Mouse (Mus musculus): ENCODE results near the gene Bmpr1b. TPM values are rescaled to one million over a fixed set of nuclear protein-coding genes. Genes with fewer than 3 reads are reported as not detected.
"Not testable (repeated sequence)": the region's sequence is repeated elsewhere in the genome, so short reads cannot be mapped to it uniquely, and the experiment has no call there.

The Bmpr1b gene
- total RNA-seq (2022) = 10 to 100 TPM; 19.7 to 21.1 (median 20.3) TPM

DNA sequence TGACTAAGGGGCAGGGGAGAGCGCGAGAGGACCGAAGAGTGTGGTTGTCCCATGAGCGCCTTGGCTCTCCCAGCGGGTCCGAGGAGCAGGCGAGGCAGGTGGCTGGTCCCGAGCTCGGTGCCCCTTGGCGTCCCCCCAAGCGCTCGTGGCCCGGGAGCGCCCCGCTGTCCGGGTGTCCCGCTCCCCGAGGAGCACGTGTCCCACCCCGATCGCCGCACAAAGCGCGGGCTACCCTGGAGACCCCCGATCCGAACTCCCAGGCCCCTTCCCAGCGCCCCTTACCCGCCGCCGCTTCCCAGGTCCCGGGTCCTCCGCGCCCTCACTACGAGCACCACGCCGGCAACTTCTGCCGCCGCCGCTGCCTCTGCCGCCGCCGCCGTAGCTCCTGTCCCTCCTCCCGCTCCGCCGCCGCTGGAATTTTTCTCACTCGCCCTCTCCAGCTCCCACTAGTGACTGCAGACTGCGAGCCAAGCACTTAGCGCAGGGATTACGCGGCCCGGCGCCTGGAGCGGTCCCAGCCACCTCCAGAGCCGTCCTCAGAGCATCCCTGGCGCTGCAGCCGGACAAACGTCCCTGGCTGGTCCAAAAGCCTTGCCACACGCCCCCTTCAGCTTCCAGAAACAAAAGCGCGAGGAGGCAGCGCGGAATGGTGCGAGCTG lies at the start of gene Bmpr1b:
TSS of gene Bmpr1b (minus strand) at position 563 of the 659 bp plus-strand sequence.
- DNase-seq (ENCODE audit: low spot score in 2 of 2) = peak; percentile 36 to 42

GRCm38 (mm10) chr3:142212821-142213220 lies 43.6 kb upstream of the Bmpr1b start:
- no peak for DNase-seq (ENCODE audit: low spot score in 2 of 2)

DNA sequence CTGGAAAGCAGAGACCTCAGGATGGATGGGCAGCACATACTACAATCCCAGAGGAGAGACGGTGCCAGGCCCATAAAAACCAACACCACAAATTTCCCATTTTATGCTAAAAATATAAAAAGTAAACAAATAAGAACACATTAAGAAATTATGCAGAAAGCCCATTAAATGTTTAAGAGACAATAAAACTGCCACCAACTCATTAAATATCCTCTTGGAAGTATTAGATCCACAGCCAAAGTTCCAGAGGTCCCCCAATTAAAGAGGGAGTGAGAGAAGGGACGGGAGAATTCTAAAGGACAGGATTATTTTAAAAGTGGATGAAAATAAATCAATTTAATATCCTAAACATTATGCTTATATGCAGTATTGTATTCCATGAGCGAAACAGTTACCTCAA lies 43.0 kb upstream of the Bmpr1b start:
- no peak for DNase-seq (ENCODE audit: low spot score in 2 of 2)

GRCm38 (mm10) chr3:142209981-142210380 lies 40.8 kb upstream of the Bmpr1b start:
- DNase-seq (ENCODE audit: low spot score in 2 of 2) = no peak

DNA sequence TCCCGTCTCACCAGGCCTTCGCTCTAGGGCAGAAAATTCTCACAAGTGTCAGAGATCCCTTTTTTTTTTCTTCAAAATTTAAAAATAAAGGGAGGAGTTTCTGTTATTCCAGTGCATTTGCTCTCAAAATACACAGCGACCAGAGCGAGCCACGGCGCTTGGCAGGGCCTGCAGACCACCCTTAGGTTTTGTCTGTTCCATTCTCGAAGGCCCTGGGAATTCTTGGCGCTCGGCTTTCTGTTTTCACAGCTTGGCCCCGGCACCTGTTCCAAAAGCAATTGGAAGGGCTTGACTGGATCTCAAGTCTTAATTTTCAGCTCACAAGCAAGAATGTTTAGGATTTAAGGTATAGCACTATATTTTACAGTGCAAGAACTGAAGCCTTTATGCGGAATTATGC lies 39.8 kb upstream of the Bmpr1b start:
- no peak for DNase-seq (ENCODE audit: low spot score in 2 of 2)

DNA sequence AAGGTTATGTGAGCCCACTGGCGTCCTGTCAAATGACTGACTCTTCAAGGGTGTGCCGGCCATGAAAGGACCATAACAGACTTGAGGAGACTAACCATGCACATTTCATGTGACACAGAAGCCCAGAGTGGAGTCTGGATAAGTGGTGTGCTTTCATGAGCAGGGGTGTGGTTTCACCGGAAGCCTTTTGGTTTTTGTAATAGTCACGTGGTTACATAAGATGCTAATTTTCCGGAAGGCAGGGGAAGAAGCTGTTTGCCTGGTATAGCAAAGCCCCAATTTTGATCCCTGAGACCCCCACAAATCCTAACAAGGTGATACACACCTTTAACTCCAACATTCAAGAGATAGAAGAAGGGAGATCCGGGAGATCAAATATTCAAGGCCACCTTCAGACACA lies 38.3 kb upstream of the Bmpr1b start:
- no peak for DNase-seq (ENCODE audit: low spot score in 2 of 2)

GRCm38 (mm10) chr3:142206316-142206715 lies 37.1 kb upstream of the Bmpr1b start:
- DNase-seq (ENCODE audit: low spot score in 2 of 2) = no peak

DNA sequence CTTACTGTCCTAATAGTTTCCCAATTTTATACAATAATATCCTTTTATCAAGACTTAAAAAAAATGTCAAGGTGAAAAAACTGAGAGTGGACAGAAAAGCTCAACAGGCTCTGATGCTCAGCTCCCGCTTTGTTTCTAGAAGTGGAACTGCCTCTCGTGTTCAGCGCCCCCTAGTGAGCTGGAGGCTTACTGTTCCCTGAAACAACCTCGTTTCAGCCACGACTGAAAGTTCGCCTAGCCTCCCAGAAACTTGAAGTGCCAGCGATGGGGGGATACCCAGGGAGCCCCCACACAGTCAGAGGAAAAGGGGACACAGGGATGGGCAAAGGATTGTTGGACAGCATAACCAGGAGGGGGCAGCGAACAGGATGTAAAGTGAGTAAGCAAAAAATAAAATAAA lies 26.9 kb upstream of the Bmpr1b start:
- no peak for DNase-seq (ENCODE audit: low spot score in 2 of 2)

DNA sequence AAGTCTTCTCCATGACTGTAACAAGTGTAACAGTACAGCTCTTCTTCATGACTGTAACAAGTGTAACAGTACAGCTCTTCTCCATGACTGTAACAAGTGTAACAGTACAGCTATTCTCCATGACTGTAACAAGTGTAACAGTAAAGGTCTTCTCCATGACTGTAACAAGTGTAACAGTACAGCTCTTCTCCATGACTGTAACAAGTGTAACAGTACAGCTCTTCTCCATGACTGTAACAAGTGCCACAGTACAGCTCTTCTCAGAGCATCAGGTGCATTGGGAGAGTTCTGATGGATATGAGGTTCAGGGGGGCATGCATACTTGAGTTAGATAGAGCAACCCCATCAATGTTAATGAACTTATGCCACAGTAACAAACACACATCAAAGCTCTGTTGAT lies 22.4 kb upstream of the Bmpr1b start:
- not testable (repeated sequence) for DNase-seq (ENCODE audit: low spot score in 2 of 2)

GRCm38 (mm10) chr3:142186551-142186950 lies 17.3 kb upstream of the Bmpr1b start:
- DNase-seq (ENCODE audit: low spot score in 2 of 2) = no peak

- peak in 1 of 2 experiments; percentile 28 for DNase-seq (ENCODE audit: low spot score in 2 of 2)
Measured at GRCm38 (mm10) chr3:142173996-142174395, 4.8 kb upstream of the Bmpr1b start.

- DNase-seq (ENCODE audit: low spot score in 2 of 2) = no peak
Measured at GRCm38 (mm10) chr3:142168251-142168862, 868 bp downstream of the Bmpr1b start.

- DNase-seq (ENCODE audit: low spot score in 2 of 2) = no peak
Measured at GRCm38 (mm10) chr3:142164981-142165380, 4.2 kb downstream of the Bmpr1b start.

DNA sequence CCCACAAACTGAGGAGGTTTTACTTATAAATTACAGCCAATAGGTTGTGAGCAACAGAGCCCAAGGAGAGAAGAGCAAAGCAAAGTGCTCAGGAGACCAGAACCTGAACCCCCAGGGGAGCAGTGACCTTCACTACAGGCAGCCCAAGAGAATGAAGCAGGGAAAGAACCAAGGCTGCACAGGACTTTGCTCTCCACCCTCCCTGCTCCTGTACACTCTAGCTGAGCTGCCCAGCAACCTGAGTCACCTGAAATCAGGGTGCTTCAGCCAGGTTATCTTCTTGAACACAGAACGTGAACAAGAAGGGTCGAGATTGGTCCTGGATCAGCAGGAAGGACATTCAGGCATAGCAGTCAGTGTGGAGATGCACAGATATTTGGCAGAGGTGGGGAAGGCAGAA lies 5.3 kb downstream of the Bmpr1b start:
- DNase-seq (ENCODE audit: low spot score in 2 of 2) = no peak

DNA sequence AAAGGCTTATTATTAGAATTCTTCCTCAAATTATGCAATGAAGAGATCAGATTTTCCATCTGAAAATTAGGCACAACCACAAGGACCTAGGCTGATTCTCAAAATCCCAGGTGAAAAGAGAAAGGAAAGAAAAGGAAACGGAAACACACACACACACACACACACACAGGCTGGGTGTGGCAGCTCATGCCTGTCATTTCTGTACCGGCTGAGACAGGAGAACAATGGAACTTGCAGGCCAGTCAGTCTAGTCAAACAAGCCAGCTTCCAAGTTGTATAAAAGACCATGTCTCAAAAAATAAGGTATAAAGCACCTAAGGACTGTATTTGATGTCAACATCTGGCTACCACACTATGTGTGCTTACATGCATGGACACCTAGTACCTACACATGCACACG lies 7.8 kb downstream of the Bmpr1b start:
- DNase-seq (ENCODE audit: low spot score in 2 of 2) = no peak

GRCm38 (mm10) chr3:142151980-142152379 lies 17.2 kb downstream of the Bmpr1b start:
- no peak for DNase-seq (ENCODE audit: low spot score in 2 of 2)

DNA sequence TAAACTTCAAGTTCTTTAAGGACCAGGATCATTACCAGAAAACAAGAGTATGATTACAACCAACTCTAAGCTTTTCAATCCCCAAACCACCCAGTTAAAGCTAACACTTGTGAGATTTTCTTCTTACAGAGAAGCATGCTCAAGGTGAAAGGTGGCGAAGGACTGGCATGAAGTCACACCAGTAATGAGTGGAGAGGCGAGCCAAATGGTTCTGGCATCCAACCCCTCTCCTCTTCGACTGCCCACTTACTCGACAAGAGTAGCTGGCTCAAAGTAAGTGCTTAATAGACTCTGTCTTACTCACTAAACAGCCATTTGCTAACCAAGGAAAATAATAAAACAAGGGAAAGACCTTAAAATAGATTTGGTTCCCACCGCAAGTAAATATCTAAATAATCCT lies 30.4 kb downstream of the Bmpr1b start:
- DNase-seq (ENCODE audit: low spot score in 2 of 2) = no peak

DNA sequence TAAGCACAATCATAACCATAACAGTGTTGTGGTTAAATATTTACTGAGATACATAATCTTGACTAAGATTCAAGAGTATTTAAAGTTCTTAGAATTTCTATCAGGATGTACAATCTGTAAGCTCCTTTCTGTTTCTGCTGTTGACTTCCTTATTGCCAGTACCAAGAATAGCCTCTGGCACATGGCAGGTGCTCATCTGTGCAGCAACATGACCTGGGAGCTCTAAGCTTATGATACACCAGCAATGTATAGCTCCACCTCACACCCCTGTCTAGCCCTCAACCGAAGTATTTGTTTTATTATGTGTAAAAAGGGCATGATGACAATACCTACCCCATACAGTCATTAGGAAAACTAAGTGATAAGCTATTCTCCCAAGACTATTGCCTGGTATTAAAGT lies 42.8 kb downstream of the Bmpr1b start:
- no peak for DNase-seq (ENCODE audit: low spot score in 2 of 2)

DNA sequence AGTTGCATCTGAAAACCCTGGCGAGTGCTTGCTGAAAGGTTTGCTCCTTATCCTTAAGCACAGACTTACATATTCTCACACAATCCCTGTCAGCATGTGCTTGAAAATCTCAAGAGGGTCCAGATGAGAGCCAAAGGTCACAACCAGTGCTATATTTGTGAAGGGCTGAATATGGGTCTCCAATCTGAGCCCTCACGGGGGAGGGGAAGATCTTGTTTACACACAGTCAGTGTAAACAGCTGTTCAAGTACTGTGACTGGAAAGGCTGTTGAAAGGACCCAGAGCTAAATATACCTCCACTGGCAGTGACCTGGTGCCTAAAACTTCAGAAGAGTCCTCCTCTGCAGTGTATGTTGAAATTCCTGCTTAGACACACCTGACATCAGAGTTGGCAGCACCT lies 43.7 kb downstream of the Bmpr1b start:
- no peak for DNase-seq (ENCODE audit: low spot score in 2 of 2)

- no peak for DNase-seq (ENCODE audit: low spot score in 2 of 2)
Measured at GRCm38 (mm10) chr3:142124255-142124654, 45.0 kb downstream of the Bmpr1b start.

DNA sequence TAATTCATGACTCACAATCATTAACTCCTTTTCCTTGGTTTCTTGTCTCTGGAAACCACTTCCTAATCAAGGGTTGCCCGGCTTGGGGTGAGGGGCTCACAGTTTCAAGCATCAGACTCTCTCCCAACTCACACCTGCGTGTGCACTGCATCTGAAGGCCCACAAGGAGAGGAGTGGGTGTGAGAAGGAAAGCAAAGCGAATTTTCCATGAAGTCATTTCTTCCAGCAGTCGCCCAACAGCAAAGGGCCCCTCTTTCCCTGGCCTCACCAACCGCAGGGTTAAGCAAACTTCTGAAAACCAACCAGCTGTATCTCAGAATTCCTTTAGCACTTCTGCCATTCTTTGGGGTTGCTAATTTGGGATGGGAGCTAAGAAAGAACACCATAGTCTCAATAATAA lies 46.8 kb downstream of the Bmpr1b start:
- no peak for DNase-seq (ENCODE audit: low spot score in 2 of 2)

DNA sequence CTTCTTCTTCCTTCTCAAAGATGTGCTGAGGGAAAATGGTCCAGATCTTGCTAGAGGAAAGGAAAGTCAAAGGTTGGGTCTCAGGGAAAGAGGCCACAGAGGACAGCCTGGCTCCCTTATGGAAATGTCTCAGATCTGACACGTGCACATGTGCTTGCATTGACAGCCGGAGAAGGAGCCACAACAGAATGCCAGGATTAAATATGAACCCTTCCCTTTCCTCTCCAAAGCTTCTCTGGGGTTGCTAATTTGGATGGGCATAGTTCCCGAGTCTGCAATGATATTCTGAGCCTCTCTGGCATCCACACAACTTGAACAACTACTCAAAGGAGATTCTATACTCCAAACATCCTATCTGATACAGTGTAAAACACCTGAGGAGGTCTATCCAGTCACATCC lies 48.4 kb downstream of the Bmpr1b start:
- DNase-seq (ENCODE audit: low spot score in 2 of 2) = no peak

GRCm38 (mm10) chr3:142114762-142115316 lies 54.4 kb downstream of the Bmpr1b start:
- DNase-seq (ENCODE audit: low spot score in 2 of 2) = no peak
